Mouse (Mus musculus): ENCODE measurements around the gene Rusc2.
A peak's percentile ranks its signal among the peaks of the same experiment; 100 is the strongest.

Gene Rusc2

DNA sequence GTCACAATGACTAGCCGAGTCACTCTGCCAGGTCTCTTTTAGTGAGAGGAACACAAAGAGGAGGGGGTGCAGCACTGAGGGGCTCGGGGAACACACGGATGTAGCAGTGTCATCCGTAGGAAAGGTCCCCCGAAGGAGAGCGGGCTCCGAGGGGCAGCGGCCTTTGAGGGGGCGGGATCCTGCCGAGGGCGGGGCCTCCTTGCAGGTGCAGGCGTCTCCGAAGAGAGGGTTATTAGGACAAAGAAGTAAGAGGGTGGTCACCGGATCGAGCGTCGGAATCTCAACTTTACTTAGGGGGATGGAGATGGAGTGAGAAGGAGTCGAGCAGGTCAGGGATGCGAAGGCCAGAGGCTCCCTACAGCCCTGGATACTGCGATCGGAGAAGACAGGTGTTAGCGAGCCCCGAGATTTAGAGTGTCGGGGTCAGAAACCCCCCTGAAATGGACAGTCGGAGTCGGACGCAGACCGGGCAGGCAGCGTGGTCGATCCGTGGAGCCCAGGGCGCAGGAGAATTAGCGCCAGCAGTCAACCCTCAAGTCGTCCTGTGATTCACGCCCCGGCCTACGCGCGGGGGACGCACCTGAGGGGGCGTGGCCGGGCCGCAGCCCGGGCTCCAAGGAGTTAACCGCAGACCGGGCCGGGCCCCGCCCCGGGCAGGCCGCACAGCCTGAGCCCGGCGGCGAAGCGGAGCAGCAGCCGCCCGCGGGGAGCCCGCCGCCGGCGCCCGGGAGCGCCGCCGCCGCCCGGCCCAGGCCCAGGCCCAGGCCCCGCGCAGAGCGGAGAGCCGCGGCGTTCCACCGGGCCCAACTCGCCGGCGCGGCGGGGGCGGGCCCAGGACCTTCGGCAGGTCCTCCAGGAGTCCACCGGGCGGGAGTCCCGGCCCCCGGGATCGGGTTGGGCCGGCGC, 60.9 kb downstream of the Rusc2 start:
- DNase-seq (ENCODE audit: low spot score): peak; percentile 64

DNA sequence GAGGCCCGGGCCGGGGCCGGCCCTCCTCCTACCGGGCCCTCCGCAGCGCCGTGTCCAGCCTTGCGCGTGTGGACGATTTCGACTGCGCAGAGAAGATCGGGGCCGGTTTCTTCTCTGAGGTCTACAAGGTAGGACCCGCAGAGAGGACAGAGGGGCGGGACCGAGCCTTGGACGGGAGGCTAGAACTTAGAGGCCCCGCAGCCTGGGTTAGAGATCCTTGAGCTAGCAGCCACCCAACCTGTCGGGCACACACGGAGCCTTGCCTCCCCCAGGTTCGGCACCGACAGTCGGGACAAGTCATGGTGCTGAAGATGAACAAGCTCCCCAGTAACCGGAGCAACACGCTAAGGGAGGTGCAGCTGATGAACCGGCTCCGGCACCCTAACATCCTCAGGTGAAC, 61.7 kb downstream of the Rusc2 start:
- DNase-seq (ENCODE audit: low spot score): no peak

DNA sequence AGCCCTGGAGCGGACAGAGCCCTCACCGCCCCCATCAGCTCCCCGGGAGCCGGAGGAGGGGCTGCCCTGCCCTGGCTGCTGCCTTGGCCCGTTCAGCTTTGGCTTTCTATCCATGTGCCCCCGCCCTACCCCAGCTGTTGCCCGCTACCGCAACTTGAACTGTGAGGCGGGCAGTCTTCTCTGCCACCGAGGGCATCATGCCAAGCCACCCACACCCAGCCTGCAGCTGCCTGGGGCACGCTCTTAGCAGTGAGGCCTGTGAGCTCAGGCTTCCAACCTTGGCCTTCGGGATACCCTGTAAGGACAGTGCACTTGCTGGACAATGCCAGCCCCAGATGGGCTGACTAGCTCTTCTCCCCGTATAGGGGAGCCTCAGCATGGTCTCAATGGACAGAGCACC, 65.5 kb downstream of the Rusc2 start:
- no peak for DNase-seq (ENCODE audit: low spot score)

DNA sequence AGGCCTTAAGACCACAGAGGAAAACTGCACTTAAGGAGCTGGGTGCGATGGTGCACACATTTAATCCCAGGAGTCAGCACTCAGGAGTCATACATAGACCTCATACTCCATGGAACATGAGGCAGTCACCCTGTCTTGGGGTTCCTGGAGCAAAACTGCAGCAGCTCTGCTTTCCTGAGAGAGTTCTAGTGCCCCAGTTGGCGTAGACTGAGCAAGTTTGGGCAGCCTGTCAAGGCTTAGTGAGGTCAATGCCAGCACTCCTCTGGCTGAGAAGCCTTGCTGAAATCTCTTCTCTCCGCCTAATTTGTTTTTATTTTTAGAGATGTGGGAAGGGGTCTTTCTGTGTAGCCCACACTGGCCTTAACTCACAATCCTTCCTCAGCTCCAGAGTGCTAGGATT, 66.8 kb downstream of the Rusc2 start:
- no peak for DNase-seq (ENCODE audit: low spot score)

DNA sequence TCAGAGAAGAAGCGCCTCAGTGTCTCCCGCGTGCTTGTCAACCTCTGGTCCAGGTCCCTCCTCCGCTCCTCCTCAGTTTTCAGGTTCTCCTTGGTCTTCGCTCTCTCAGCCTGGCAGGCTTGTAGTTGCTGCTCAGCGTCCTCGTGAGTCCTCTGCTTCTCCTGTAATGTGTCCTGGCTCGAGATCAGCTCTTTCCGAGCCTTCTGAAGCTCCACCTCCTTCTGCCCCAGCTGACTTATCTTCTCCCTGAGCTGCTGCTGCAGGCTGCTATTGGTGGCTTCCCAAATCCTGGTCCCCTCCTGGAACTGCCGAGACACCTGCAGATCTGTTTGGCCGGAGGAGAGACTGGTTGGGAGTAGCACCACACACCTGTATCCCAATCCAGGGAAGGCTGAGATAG, 70.5 kb downstream of the Rusc2 start:
- no peak for DNase-seq (ENCODE audit: low spot score)

DNA sequence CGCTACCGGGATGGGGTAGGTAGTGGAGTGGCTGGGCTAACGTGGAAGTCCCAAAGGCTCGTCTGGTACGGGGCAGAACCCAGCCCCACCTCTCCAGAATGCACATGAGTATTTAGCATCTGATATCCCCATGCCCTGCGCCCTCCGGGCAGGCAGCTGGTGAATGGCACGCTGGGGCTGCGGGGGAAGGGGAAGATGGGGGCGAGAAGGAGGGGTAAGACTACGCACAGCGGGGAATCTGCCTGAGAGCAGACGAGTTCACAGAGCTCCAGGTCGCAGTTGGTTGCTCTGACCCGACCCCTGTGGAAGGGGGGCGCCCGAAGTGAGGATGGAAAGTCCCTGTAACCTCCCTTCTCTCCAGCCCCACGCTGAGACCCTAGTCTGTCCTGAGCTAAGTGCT, 71.6 kb downstream of the Rusc2 start:
- no peak for DNase-seq (ENCODE audit: low spot score)

DNA sequence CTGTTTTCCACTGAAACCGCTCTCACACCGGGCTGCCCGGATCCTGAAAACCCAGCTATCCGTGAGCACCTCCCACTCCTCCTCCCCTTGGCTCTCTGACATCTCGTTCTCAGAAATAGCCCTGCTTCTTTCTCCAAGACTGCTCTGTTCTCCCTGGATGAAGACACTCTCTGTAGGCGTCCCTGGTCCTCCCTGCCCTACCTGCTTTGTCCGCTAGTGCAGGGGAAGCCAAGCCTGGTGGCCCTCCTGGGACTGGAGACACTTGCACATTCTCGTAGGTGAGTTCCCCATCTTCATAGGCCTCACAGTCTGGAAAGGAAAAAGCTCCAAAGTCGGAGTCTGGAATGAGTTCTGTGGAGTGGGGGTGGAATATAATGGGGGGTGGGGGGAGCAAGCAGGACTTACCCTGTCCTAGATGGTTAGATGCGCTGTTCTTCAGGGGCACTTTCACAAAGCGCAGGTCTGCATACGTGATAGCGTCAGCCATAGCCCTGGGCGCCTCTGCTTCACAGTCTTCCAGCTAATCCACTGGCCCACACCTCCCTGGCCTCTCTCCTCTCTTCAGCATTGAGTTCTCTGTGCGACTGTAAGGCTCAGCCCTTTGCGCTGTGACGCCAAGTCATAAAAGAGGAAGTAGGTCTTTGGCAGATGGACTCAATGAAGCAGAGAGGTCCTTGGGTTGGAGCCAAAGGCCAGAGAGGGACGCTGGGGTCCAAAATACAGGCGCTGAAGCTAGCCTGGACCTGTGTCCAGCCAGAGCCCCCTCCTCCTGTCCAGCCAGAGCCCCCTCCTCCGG, 72.5 kb downstream of the Rusc2 start, which contains the start of gene Cd72:
Cd72 (minus strand) TSS at position 588 of the 796 bp plus-strand sequence.
- DNase-seq (ENCODE audit: low spot score): no peak

DNA sequence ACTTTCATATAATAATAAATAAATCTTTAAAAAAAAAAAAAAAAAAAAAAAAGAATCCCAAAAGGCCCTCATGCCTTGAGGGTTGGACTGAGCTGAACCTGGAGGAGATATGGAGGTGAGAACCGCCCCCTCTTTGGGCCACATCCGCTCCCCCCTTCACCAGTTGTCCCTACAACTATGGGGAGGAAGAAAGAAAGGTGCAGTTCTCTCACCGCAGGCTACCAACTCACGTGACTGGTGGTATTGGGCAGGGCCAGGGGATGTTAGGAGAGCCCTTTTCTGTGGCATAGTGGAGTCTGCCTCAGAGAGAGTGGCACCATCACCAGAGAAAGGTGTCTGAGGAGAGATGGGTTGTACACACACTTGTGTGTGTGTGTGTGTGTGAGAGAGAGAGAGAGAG, 74.7 kb downstream of the Rusc2 start:
- DNase-seq (ENCODE audit: low spot score): no peak

GRCm38 (mm10) chr4:43457124-43457523, 75.3 kb downstream of the Rusc2 start:
- no peak for DNase-seq (ENCODE audit: low spot score)

DNA sequence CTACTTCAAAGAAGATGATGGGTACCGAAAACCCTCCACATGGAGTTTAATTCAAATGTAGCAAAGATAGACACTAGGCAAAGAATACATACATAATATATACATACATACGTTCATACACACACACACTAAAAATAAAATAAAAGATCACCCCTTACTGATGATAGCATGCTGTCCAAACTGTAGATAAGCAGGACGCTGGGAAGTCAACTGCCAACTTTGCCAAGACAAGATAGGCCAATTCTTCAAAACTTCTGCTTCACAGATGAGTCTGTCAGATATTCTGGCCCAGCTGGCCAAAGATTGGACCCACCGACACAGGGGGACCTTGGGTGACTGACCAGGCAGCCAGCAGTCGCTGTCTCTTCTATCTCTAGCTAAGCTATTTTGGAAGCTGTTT, 81.3 kb downstream of the Rusc2 start:
- DNase-seq (ENCODE audit: low spot score): no peak

DNA sequence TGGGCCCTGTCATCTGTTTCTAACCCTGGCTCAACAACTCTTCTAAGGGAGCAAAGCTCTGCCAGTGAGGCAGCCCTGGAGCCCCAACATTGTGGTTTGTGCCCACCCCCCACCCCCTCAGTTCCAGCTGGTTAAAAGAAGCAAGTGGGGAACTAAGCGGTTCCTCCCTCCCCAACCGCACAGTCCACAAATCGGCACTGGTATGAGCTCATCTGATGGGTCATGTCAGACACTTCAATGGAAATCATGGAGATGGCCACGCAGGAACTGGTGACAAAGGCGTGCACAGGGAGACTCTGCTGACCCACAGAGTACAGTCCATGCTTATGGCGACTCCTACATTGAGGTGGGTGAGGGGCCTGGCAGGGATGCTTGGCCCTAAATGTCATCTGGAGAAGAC, 84.2 kb downstream of the Rusc2 start:
- no peak for DNase-seq (ENCODE audit: low spot score)

- DNase-seq (ENCODE audit: low spot score): no peak
These were observed 85.1 kb downstream of the Rusc2 start for GRCm38 (mm10) chr4:43466872-43467271.

- DNase-seq (ENCODE audit: low spot score): no peak
These were observed 88.5 kb downstream of the Rusc2 start for GRCm38 (mm10) chr4:43470301-43470700.

DNA sequence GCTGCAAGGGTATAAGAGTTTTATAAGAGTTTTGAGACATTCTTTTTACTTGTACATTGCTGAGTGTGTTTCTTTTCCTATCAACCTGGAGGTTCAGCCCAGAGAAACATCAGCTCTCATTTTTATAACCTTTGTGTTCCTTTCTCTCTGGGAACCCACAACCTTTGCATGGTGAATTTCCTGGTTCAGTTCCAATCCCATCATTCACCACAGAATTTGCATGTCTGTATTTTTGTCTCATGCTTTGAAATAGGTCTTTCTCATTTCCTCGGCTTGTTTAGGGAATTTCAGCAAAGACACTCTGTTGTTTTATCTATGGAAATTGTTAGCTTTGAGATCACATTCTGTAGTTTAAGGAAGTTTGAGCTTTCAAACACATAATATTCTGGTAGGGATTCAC, 91.9 kb downstream of the Rusc2 start:
- no peak for DNase-seq (ENCODE audit: low spot score)

DNA sequence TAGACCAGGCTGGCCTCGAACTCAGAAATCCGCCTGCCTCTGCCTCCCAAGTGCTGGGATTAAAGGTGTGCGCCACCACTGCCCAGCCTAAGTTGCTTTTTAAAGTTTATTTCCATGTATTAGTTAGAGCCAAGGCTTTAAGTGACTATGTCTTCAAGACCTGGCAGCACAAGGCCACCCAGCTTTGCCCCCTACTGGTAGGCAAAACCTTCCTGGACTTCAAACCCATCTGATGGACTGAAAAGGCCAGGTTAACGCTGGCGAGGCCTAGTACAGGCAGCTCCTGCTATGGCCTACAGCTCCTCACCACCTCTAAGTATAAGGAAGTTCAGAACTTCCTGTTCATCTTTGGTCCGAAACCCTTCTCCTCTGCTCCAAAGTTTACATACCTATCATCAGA, 94.8 kb downstream of the Rusc2 start:
- no peak for DNase-seq (ENCODE audit: low spot score)
